Mouse (Mus musculus) left cerebral cortex, postnatal 36 days (tissue): ENCODE results near the gene Wars. TPM values are rescaled to one million over a fixed set of nuclear protein-coding genes. Genes with fewer than 3 reads are reported as not detected.

Experiments used
- DNase-seq, 2 experiments: peaks; one replicate each; pipeline ENCODE4 v3.0.0; 2021 to 2022; ENCODE audit warnings: low spot score in 2 of 2, mixed read lengths in 1 of 2
- intact Hi-C: fragments of 180-260 bp; cut with DNase I; formaldehyde crosslinking; loops from one replicate; pipeline ENCODE4 v1.15.1; 2025
- total RNA-seq, 2 experiments: library from RNA; stranded (reverse); gene quantifications; 2 replicates each; pipeline ENCODE4 v1.2.3; 2021

Gene Wars
- total RNA-seq, 2 experiments from 2014 or later, result 84.2 to 96.1 TPM

DNA sequence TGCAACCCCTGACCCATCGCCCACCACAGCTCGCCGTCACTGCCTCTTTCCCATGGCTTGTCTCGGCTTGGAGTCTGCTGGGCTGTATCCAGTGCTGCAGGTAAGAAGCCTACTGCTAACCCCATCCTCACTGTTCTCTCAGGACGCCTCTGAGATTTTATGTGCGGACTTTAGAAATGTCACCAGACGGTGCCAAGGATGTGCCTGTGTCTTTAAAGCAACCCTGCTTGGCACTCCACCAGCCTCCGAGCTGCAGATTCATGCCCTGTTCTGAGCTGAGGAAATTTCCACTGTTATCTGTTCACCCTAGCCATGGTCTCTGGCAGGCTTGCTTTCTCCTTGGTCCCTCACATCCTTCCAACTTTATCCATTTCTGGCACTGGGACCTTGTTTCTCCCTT, 61.1 kb downstream of the Wars start:
- DNase-seq, result no peak
- intact Hi-C loops, result no loop called here

GRCm38 (mm10) chr12:108831966-108832643, 61.9 kb downstream of the Wars start:
- no peak for DNase-seq
- intact Hi-C loops, result no loop called here

- intact Hi-C loops, result no loop called here
- no peak for DNase-seq
These were observed 63.6 kb downstream of the Wars start for GRCm38 (mm10) chr12:108830358-108830757.

- intact Hi-C loops, result no loop called here
- no peak for DNase-seq
These were observed 64.3 kb downstream of the Wars start for GRCm38 (mm10) chr12:108829636-108830035.

DNA sequence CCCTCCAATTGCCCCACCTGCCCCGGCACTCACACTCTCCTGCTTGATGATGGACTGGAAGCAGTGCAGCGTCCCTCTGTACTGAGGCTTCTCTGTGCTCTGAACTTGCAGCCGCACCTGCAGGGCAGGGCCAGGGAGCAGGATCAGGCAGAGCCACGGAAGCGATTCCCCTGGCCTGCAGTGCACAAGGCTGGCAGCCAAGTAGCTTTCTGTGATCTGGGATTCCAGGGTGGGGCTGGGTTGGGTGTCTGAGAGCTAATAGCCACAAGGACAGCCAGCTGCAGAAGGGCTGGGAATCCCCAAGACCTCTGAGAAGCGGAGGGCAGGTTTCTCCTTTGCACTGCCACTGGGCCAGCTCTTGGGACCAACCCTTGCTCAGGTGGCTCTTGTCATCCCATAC, 66.3 kb downstream of the Wars start:
- intact Hi-C loops, result no loop called here
- DNase-seq, result no peak

- intact Hi-C loops, result no loop called here
These were observed 66.9 kb downstream of the Wars start for GRCm38 (mm10) chr12:108826958-108827535.

DNA sequence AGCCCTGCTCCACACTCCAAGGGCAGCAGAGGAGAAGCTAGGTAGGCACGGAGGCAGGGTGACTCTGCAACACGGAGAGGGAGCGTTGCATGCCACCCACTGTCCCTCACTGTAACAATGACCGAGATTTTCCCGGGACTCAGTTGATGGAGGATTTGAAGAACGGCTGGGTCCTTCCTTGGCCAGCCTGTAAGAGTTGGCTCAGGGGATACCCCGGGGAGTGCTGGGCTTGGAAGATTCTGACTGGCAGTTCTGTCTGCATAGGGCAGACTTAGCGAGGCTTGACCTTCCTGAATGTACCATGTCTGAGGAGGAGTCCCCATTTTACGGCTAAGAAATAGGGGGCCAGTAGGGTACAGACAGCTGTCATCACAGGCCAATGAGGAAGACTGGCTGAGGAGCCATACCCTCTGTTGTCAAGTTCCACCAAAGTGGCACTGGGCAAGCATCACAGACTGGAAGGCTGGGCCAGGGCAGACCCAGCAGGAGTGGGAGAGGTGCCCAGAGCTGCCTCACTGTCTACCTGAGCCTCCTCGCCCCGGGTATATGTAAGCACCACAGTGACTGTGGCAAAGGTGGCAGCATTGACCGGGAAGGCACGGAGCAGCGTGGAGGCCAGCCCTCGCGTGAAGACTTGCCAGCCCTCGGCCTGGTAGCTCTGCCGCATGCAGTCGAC, 67.6 kb downstream of the Wars start:
- intact Hi-C loops, result no loop called here
- no peak for DNase-seq

More at GRCm38 (mm10) chr12:108826958-108827535, 66.9 kb downstream of the Wars start:
- DNase-seq, result no peak

GRCm38 (mm10) chr12:108825561-108826224, 68.3 kb downstream of the Wars start:
- no peak for DNase-seq
- intact Hi-C loops, result no loop called here

DNA sequence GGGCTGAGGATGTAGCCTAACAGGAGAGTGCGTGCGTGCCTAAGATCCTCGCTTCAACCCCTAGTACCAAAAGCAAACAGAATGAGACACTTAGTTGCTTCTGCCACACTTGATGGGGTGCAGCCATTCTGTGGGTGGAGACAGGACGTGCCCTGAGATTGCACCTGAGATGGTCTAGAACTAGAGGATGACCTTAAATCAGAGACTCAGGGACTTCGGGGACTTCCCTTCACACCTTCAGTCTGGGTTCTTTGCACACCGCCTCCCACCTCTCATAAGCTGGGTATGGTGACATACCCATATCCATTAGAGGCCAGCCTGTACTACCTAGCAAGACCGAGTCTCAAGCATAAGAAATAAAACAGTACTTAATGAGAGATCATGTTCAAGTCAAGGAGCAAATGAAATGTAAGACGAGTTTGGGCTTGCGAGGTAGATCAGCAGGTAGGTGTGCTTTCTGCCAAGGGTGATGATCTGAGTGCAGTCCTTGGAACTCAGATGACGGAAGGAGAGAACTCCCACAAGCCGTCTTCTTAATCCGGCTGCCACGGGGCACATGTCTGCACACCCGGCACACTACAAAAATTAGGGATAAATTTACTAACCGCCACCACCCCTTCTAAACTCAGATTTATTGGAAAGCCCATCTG, 69.6 kb downstream of the Wars start:
- DNase-seq, result no peak
- intact Hi-C loops, result no loop called here

DNA sequence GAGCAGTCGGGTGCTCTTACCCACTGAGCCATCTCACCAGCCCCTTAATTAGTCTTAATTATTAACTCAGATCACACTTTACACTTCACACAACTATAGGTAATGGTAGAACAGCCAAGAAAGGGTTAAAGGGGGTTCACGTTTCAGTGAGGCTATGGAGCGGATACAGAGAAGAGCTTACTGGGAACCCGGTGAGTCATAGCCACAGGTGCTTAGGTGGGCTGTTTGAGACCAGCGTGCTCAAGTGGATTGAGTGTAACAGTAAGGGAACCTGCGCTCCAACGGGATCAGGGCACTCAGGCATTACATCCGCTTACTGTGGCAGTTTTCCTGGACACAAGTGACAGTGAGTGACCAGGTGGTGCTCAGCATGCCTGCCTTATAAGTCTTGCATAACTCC, 70.9 kb downstream of the Wars start:
- intact Hi-C loops, result no loop called here
- DNase-seq, result no peak

DNA sequence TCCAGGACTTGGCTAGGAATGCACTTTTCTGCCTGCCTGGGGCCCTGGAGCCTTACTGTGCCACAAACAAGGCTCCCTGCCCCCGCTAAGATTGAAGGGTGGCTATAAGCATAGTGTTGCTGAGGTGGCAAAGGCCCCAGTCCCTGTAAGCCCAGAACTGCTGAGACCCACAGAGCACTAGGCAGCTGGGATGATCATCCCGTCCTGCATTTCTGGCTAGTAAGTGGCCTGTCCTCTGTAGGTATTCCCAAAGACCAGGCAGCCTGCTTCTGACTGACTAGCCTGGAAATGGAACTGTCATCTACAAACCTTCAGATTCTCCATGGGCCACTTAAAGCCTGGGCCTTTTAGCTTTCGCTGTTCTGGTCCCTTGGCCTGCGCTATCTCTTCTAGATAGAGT, 73.5 kb downstream of the Wars start:
- no peak for DNase-seq

DNA sequence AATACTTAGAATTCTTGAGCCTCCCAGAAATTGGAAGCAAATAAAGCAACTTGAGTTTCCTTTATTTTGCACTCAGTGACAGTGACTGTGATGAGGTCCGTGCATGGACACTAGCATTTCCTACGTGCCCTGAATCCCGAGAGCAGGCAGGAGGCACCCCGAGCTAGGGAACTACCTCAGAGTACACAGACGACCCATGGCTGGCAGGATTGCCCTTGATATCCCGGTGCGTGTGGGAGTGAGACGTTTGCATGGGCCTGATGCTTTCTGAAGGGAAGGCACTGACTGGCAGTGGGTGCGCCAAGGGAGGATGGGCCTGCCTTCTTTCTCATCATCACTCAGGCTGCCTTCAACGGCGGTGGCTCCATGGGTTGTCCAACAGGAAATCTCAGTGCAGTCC, 77.4 kb downstream of the Wars start:
- DNase-seq, result no peak
- intact Hi-C loops, result no loop called here

More for the DNA sequence above, 73.5 kb downstream of the Wars start:
- intact Hi-C loops, result no loop called here

- intact Hi-C loops, result no loop called here
- DNase-seq, result no peak
These were observed 79.5 kb downstream of the Wars start for GRCm38 (mm10) chr12:108814470-108814869.

DNA sequence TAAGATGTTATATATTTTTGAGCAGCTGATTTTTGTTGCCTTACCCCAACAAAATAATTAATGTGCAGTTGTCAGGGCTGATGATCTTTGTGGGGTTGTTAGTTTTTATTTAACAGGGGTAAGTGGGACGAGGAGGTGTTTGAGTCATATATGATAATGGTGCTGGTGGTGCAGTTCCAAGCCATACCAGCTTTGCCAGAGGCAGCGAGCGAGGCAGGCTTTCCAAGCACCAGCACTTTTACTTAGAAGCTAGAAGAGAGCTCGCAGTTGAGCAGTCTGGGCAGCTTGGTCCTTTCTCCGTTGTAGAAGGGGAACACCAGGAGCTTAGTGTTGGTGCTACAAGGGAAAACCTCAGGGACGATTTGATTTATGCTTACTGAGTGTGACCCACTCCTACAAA, 81.5 kb downstream of the Wars start:
- DNase-seq, result no peak
- intact Hi-C loops, result no loop called here

DNA sequence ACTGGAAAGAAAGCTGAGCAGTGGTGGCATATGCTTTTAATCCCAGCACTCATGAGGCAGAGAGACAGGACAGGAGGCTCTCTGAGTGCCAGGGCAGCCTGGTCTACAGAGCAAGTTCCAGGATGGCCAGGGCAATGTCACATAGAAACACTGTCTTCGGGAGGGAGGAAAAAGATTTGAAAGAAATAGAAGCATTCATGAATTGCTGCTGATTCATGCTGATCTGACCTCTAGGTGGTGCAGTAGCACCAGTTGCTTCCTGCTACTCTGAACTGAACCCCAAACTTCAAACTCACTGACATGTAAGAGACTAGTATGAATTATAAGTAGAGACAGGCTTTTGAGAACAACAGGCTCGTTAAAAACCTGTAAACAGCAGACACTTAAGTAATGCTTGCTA, 82.8 kb downstream of the Wars start:
- no peak for DNase-seq
- intact Hi-C loops, result no loop called here

GRCm38 (mm10) chr12:108810309-108810708, 83.7 kb downstream of the Wars start:
- intact Hi-C loops, result no loop called here
- no peak for DNase-seq
